Mouse (Mus musculus): Measurements from ENCODE around the gene Snrnp70.

DNA sequence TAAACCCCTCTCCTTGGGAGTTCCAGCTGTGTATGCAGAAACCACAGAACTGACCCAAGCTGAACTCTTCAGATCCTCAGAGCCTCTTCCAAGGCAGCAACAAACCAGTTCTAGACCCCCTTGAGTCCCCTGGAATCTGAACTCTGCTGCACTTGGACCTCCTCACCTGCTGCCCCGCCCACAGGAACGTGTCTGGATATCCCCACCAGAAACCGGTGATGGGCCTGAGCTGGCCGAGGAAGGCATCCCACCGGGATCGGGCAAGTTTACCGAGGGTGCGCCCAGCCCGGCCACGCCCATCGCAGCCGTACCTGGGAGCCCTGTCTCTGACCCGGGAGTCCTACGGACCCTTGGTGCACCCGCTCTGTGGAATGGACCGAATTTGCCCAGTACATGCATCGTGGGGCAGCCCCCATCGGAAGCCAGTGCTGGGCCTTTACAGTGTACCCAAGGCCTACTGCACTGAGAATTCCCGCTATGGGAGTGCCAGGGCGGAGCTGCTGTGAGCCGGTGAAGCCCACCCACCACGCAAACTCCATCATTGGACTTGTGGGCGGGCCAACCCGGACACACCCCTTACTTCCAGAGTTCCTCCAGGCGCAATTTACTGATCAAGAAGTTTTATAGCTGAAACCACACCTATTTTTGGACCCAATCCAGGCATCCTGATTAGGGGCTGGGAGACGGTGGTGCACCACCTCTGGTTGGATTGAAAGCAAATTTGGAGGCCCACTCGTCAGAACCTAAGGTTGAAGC, 24.5 kb upstream of the Snrnp70 start:
- TF ChIP-seq CTCF (IDR thresholded peaks at IDR 0.05) (no peak), EP300 (IDR thresholded peaks at IDR 0.05) (no peak)

Data from lung, postnatal 0 days (tissue).